Mouse (Mus musculus) myocyte (in vitro differentiated cells): ENCODE results near the gene Nxph4.

Experiments used
- CEBPB ChIP-seq: IDR thresholded peaks from 2 replicates; pipeline ENCODE4 v1.6.1; 2011; ENCODE audit warnings: mild to moderate bottlenecking, moderate library complexity; ENCODE audit not compliant: poor library complexity, insufficient read depth, severe bottlenecking
- E2F4 ChIP-seq: IDR thresholded peaks from one replicate; pipeline ENCODE4 v1.6.1; 2011; ENCODE audit warnings: mild to moderate bottlenecking, control low read depth, moderate library complexity; ENCODE audit not compliant: insufficient read depth
- MYOD1 ChIP-seq, 3 experiments: IDR thresholded peaks; one replicate each; pipeline ENCODE4 v1.6.1; 2011; ENCODE audit warnings: control low read depth in 2 of 3, low read depth in 2 of 3, mild to moderate bottlenecking in 2 of 3, moderate library complexity in 1 of 3; ENCODE audit not compliant: insufficient read length in 2 of 3, control insufficient read depth in 1 of 3
- POLR2A ChIP-seq: IDR thresholded peaks from one replicate; pipeline ENCODE4 v1.6.1; 2011; ENCODE audit warnings: low read depth, mild to moderate bottlenecking, control low read depth, moderate library complexity; ENCODE audit not compliant: insufficient read length
- POLR2AphosphoS2 ChIP-seq: IDR thresholded peaks from one replicate; pipeline ENCODE4 v1.6.1; 2011; ENCODE audit warnings: low read depth, control low read depth; ENCODE audit not compliant: insufficient read length
- SRF ChIP-seq: IDR thresholded peaks from one replicate; pipeline ENCODE4 v1.6.1; 2011; ENCODE audit warnings: low read depth; ENCODE audit not compliant: control insufficient read depth, insufficient read length
- TCF12 ChIP-seq: IDR thresholded peaks from one replicate; pipeline ENCODE4 v1.6.1; 2011; ENCODE audit warnings: mild to moderate bottlenecking, control low read depth; ENCODE audit not compliant: poor library complexity, insufficient read depth, severe bottlenecking
- USF1 ChIP-seq: IDR thresholded peaks from one replicate; pipeline ENCODE4 v1.6.1; 2011; ENCODE audit warnings: low read depth, mild to moderate bottlenecking, control low read depth, moderate library complexity

DNA sequence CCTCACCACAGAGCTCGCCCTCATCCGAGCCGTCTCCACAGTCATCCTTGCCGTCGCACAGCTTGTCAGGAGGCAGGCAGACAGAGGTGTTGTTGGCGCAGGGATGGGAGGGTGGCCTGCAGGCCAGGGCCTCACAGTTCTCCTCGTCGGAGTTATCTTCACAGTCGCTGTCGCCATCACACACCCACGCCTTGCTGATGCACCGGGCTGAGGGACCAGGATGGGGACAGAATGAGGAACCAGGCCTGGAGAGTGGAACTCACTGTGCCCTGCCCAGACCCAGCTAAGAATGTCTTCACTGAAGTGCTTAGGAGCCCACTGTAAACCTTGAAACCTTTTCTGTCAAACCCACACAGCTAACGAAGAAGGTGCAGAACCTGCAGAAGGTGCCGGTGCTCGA lies 43.6 kb upstream of the Nxph4 start:
- no peak for TF ChIP-seq POLR2A
- no peak for TF ChIP-seq E2F4
- TF ChIP-seq TCF12: no peak
- no peak for TF ChIP-seq USF1
- TF ChIP-seq MYOD1 (IDR thresholded peaks at IDR 0.05; ENCODE audit: control insufficient read depth in 1 of 3, insufficient read length in 2 of 3, low read depth in 2 of 3): no peak
- no peak for TF ChIP-seq SRF
- no peak for TF ChIP-seq POLR2AphosphoS2
- TF ChIP-seq CEBPB: no peak
